Mouse (Mus musculus): ENCODE data around the gene Usp2.
"Not testable (repeated sequence)": the region's sequence is repeated elsewhere in the genome, so short reads cannot be mapped to it uniquely, and the experiment has no call there.

The Usp2 gene

DNA sequence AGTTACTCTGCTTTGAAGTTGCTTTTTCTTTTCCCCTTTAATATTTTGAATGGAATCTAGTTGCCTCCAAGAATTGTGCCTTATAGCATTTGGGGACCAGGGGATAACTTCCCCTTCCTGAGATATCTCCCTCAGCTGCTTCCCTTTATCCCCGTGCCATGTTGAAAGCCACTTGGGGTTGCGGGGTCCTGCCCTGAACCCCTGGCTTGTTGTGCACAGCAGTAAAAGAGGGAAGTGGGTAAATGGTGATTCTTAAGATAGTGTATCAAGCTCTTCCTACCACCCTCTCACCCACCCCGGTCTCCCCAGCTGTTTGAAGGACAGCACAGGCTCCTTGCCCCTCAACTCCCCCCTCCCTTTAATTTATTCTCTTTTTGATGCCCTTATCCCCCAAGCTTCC is 27.9 kb downstream of the Usp2 start:
- no peak for DNase-seq

DNA sequence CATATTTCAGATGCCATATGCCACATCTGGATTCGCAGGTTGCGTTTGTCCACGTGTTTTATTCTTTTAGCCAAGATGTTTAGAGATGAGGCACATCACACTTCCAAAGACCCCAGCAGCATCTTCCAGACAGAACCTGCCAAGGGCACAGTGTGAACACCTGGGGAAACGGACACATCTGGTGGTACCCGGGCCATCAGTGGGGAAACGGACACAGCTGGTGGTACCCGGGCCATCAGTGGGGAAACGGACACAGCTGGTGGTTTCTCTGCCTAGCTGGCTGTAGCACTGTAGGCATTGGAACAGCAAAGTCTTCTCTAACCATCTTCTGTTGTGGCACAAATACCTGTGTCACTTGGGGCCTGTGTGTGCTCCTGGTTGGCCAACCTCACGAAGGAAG is 29.0 kb downstream of the Usp2 start:
- DNase-seq, result no peak

DNA sequence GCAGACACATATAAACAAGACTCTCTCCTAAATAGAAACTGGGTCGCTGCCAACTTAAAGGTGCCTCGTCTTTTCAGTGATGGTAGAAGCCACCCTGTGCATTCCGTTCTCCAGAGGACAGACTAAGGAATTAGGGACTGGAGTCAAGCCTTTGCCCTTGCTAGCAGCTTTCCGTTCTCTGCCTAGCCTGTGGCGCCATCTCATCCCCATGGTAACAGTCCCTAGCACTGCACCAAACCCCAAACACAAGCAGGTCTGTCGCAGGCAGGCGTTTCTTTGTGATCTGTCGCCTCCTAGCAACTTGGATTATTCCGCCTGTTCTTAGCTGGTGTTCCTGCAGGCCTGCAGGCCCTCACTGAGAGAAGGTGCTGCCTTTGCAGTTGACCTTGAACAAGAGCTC is 29.7 kb downstream of the Usp2 start:
- peak in 1 of 2 experiments; percentile 33 for DNase-seq

DNA sequence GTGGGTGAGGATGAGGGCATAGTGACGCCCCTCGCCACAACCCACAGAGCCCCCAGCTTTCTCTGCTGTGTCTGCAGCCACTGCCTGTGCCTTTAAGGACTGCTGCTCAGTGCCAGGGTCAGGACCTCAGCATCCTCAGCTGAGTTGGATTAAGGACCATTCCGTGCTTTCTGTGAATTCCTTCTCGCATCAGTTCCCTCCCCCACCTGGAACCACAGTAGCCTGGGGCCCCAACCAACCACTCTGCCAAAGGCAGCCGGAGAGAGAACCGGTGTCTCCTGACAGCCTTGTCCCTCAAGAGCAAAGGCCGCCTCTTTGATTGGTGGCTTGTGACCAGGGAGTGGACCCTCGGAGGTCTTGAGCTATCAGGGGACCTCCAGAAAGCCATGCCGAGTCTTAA is 34.7 kb downstream of the Usp2 start, which contains the start of gene Mfrp:
Gene Mfrp (plus strand): TSS at position 240 of the 400 bp plus-strand sequence.
- no peak for DNase-seq

- DNase-seq, result no peak
These were observed 38.1 kb downstream of the Usp2 start for GRCm38 (mm10) chr9:44104881-44105280.

DNA sequence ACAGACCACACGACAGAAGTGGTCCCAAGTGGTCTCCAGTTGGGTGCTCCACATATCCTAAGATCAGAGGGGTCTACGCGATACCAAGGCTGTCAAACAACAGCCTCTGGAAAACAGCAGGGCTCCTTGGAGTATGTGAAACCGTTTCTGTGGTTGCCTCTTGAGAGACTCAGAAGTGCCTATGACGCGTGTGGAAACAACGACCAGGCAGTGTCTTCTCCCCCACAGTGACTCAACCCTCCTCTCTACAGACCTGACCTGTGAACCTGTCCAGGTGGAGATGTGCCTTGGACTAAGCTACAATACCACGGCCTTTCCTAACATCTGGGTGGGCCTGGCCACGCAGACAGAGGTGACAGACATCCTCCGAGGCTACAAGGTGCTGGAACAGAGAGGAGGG is 39.0 kb downstream of the Usp2 start:
- DNase-seq, result no peak

- no peak for DNase-seq
These were observed 39.4 kb downstream of the Usp2 start for GRCm38 (mm10) chr9:44106182-44106581.

- DNase-seq, result peak; percentile 59 to 73
These were observed 39.8 kb downstream of the Usp2 start for GRCm38 (mm10) chr9:44106596-44106995.

GRCm38 (mm10) chr9:44107110-44107509 is 40.3 kb downstream of the Usp2 start, which contains the start of gene C1qtnf5:
TSS of gene C1qtnf5 (plus strand) at chr9:44107245.
- DNase-seq, result peak in 1 of 2 experiments; percentile 73

DNA sequence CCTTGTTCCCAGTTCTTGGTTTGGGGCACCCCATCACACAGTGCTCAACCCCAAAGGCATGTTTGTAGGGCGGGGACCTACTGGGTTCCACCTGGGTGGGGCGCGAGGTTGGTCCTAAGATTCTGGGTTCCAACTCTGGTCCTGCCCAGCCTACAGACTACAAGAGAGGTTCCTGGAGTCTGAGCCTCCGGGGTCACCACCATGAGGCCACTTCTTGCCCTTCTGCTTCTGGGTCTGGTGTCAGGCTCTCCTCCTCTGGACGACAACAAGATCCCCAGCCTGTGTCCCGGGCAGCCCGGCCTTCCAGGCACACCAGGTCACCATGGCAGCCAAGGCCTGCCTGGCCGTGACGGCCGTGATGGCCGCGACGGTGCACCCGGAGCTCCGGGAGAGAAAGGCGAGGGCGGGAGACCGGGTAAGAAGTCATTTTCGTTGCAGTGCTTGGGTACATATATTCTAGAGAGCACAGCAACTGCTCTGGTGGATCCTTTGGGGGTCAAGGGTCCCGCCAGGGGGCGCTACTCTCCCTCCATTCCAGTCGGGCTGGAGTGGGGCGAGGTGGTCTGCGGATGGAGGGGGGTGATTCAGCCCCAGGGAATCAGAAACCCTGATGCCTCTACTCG is 40.8 kb downstream of the Usp2 start:
- DNase-seq, result peak; percentile 64 to 77

GRCm38 (mm10) chr9:44108269-44109055 is 41.6 kb downstream of the Usp2 start:
- no peak for DNase-seq

- DNase-seq, result peak; percentile 82 to 89
These were observed 42.7 kb downstream of the Usp2 start for GRCm38 (mm10) chr9:44109360-44110095.

DNA sequence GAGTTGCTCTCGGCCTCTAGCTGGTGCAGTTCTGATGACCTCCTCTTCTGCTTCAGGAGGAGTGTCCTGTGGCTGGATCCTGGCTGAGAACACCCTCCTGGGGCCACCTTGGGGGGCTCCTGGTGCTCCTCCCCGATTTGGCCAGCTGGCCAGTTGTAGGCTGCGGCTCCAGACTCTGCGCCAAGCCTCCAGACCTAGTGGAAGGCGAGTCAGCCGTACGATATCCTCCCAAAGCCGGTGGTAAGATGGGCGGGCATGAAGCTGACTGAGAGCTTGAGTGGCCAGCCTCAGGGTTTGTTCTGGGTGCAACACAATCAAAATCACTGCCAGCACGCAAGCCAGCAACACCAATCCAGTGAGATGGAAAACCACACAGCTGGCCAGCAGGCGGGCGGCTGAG is 45.1 kb downstream of the Usp2 start:
- DNase-seq, result not testable (repeated sequence)

DNA sequence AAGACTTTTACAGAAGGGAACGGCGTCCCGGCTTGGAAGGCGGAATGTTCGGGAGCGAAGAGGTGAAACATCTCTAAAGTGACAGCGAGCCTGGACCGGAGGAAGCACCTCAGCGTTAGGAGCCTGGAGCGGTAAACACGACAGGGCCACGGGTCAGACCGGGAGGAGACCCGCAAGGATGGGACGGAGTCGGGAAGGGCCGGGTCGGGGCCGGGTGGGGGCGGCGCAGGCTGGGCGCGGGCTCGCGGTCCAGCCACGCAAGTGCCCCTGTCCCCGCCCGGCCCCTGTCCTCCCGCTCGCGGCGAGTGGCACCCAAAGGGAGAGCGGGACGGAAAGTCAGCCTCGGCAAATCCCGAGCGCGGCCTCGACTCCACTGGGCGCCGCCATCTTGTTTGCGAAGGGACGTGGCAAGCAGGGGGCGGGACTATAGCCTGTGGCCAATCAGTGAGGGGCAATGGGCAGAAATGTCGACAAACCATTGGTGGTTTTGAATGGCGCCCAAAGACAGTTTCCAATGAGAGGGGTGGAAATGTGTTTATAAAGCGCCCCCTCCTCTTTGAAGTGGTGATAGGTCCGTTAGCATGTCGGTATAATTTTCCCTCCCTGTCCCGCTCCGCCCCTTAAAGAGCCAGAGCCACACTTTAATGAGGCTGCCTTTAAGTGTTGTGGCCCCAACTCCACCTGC is 46.4 kb downstream of the Usp2 start, which contains the start of the genes Gm49380 and Rnf26:
Gene Gm49380 (minus strand): TSS at position 396 of the 685 bp plus-strand sequence.
Gene Rnf26 (minus strand): TSS at position 413 of the 685 bp plus-strand sequence.
- DNase-seq, result peak; percentile 95 to 97

- no peak for DNase-seq
These were observed 47.6 kb downstream of the Usp2 start for GRCm38 (mm10) chr9:44114453-44114852.

GRCm38 (mm10) chr9:44115599-44115998 is 48.8 kb downstream of the Usp2 start:
- DNase-seq, result no peak

DNA sequence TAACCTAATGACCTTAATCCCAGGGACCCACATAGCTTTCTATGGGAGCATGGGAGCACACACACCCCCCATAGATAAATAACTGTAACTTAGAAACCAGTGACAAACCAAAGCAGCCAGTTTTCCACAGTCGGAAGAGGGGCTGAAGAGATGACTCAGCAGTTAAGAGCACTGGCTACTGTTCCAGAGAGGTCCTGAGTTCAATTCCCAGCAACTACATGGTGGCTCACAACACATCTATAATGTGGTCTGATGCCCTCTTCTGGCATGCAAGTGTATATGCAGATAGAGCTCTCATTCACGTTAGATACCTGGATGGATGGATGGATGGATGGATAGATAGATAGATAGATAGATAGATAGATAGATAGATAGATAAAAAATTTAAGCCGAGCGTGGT is 49.4 kb downstream of the Usp2 start:
- DNase-seq, result no peak

- DNase-seq, result peak; percentile 39 to 68
These were observed 52.2 kb downstream of the Usp2 start for GRCm38 (mm10) chr9:44119011-44119410.

DNA sequence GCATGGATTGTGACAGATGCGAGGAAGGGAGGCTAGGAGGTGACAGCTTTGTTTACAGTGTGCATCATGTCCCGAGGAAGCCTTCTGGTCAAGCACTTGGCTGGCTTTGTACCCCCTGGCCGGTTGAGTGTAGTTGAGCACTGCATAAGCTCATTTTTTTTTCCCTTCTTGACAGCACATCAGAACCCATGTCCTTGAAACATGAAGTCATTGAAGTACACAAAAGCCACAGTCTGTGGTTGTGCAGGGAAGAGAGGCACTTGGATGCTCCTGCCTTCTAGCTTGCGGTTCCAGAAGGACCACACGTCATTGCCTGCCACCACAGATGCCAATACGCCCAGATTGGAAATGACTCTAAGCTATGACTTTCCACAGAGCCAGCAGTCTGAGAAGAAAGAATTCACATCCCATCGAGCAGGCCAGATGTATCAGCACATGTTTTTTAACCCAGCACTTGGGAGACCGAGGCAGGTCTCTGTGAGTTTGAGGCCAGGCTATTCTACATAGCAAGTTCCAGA is 53.2 kb downstream of the Usp2 start:
- no peak for DNase-seq

GRCm38 (mm10) chr9:44124317-44124716 is 57.5 kb downstream of the Usp2 start:
- DNase-seq, result no peak

- no peak for DNase-seq
These were observed 58.2 kb downstream of the Usp2 start for GRCm38 (mm10) chr9:44125026-44125425.

Data from cerebellum, postnatal 25 days (tissue).